Mouse (Mus musculus) kidney, postnatal 10 days (tissue): Measurements from ENCODE around the gene Myl4.
"Not testable (repeated sequence)": the region's sequence is repeated elsewhere in the genome, so short reads cannot be mapped to it uniquely, and the experiment has no call there.

Source experiments
- DNase-seq: peaks from one replicate; pipeline ENCODE4 v3.0.0; 2021; ENCODE audit warnings: mixed read lengths

Myl4 gene

DNA sequence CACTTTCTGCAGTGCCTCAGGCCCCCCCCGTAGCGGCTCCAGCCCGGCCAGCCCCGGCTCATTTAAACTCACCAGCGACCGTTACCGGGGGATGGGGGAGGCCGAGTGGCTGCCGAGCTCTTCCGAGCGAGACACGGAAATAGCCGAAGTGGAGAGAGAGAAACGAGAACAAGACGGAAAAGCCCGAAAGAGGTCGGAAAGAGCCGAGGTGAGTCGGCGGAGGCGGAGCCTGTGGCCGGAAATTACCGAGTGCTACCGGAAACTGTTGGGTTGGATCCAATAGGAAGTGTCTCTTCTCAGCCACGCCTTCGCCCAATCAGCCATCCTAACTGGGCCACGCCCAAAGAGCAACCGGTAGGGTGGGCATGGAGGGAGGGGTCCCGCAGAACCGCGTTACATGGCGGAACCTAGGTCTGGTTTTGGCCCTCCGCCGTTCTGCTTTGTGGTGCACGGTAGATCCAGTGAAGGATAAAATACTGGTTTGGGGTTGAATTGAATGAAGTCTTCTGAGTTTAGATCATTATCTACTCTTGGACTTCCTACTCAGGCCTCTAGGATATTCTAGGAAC is at the start of gene Myl4, which contains the start of gene Cdc27:
Gene Myl4, plus strand, starts transcription at position 258 of the 569 bp plus-strand sequence.
Gene Cdc27, minus strand, starts transcription at position 215 of the 569 bp plus-strand sequence.
- DNase-seq = peak; percentile 99

GRCm38 (mm10) chr11:104508455-104508854 is 42.0 kb upstream of the Myl4 start:
- no peak for DNase-seq

DNA sequence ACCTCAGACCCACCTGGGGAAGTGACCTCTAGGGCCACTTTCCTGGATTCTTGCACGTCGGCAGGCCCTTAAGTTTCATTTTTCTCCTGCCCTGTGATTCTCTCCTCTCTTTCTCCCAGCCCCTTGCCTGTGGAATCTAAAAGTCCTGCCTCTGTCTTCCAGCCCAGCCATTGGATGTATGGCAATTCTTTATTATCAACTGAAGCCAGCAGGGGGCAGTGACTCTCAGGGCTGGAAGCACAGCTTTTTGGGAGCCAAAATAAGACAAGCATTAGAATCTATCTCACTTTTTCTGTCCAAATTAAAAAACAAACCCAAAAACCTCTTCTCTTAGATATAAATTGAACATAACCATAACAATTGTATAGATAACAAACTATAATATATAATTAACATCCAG is 39.9 kb upstream of the Myl4 start:
- DNase-seq = peak; percentile 30

DNA sequence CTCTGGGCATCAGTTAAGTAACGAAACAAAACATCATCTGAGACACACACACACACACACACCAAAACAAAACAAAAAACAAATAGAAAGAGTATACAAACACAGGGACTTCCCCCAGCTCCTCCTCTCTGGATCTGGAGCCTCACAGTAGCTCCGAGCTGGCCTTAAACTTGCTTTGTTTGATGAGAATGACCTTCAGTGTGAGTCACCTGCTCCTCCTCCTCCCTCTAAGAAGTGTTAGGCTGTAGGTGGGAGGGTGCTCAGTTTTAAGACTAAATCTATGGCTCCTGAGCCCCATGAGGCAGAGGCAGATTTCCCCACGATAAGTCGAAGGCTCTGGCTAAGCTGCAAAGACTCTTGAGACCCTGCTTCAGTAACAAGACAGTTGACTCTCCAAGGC is 38.0 kb upstream of the Myl4 start:
- DNase-seq = no peak

DNA sequence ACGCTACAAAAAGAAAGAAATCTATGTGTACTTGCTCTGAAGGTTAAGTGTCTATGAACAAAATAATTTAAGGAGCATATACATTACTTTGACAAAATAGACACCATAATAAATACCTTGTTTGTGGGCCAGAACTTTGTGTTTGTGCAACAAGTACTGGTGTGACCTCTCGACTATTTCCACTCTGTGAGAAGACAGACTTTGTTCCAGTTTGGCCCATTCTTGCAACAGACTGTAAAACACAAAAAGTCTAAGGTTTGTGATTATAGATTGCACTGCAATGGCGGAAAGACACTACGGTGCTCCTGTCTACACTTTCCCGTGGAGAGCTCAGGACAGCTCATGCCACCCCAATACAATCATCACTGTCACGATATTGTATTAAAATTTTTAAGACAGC is 24.5 kb upstream of the Myl4 start:
- no peak for DNase-seq

- DNase-seq = no peak
Observed at GRCm38 (mm10) chr11:104536843-104537242, 13.6 kb upstream of the Myl4 start.

DNA sequence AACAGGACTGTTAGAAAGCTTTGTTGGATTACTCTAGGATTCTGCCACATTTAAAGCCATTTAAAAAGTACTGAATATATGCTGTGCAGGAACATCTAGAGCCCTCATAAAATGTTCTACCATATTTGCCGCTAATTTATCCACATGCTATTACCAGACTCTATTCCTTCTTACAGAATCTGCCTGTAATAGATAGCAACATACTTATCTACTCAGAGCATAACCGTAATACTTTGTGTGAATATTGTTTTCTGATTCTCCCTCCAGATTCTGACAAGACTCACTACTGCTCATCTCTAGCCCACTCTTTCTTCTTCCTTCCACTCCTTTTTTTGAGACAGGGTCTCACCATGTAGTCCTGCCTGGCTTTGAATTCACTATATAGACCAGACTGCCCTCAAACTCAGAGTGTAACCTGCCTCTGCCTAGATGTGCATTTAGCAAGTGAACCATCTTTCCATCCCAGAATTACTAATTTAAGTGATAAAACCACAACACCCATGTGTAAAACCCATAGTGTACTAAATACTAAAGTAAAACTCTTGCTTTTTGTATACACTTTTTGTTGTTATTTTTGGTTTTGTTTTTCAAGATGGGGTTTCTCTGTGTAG is 12.4 kb upstream of the Myl4 start:
- no peak for DNase-seq

DNA sequence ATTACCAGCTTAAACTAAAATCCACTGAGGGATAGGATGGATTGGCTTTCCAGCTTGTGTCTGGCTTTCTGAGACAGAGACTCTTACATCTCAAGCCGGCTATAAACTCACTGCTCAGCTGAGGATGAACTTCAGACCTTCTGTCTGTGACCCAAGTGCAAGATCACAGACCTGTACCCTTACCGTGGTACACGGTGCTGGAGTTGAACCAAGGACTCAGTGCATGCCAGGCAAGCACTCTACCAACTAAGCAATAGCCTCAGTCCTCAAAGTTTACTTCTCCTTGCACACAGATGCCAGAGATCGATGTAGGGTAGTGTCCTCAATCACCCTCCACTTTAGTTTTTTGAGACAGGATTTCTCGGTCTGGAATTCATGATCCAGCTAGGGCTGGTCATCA is 10.7 kb upstream of the Myl4 start:
- DNase-seq = no peak

GRCm38 (mm10) chr11:104543337-104543736 is 7.1 kb upstream of the Myl4 start:
- DNase-seq = not testable (repeated sequence)

DNA sequence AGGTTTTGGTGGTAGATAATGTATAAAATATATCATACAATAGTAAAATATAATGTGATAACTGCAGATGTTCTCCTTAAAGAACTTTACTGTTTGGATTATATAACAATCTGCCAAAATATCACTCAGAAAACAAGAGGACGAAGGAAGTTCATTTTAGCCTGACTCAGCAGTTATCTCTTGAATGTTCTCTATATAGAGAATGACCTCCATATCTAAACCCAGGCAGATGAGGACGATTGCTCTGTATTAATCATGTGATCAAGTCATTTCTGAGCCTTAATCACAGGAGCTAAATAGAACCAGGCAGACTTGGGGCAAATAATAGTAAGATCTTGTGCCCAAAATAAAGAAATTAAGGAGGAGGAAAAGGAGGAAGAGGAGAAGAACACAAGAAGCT is 6.0 kb upstream of the Myl4 start:
- DNase-seq = no peak

- no peak for DNase-seq
Observed at GRCm38 (mm10) chr11:104547502-104547901, 3.0 kb upstream of the Myl4 start.

- peak; percentile 88 for DNase-seq
Observed at GRCm38 (mm10) chr11:104549438-104550405, 741 bp upstream of the Myl4 start.

GRCm38 (mm10) chr11:104558065-104558464 is 7.6 kb downstream of the Myl4 start:
- no peak for DNase-seq

- DNase-seq = no peak
Observed at GRCm38 (mm10) chr11:104558651-104559403, 8.4 kb downstream of the Myl4 start.

GRCm38 (mm10) chr11:104560971-104561370 is 10.5 kb downstream of the Myl4 start:
- DNase-seq = no peak

GRCm38 (mm10) chr11:104563496-104563895 is 13.0 kb downstream of the Myl4 start:
- DNase-seq = no peak

GRCm38 (mm10) chr11:104565172-104565571 is 14.7 kb downstream of the Myl4 start:
- no peak for DNase-seq

DNA sequence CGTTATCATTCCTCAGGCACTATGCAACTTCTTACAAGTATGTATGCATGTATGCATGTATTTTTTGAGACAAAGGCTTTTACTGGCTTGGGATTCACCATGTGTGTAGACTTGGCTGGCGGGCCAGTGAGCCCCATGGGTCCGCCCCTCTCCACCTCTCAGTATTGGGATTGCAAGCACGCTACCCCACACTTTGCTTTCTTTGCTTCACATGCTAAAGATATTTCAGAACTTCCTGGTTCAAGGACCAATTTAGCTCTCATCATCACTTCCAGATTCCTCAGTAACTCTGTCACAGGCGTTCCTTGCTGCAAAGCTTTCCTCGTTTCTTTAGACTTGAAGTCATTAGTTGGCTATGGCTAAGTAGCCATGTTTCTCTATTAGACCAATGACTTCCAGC is 15.6 kb downstream of the Myl4 start:
- DNase-seq = no peak

GRCm38 (mm10) chr11:104566796-104567195 is 16.3 kb downstream of the Myl4 start:
- DNase-seq = no peak

- DNase-seq = no peak
Observed at GRCm38 (mm10) chr11:104567736-104568135, 17.3 kb downstream of the Myl4 start.

GRCm38 (mm10) chr11:104568326-104568725 is 17.9 kb downstream of the Myl4 start:
- no peak for DNase-seq

DNA sequence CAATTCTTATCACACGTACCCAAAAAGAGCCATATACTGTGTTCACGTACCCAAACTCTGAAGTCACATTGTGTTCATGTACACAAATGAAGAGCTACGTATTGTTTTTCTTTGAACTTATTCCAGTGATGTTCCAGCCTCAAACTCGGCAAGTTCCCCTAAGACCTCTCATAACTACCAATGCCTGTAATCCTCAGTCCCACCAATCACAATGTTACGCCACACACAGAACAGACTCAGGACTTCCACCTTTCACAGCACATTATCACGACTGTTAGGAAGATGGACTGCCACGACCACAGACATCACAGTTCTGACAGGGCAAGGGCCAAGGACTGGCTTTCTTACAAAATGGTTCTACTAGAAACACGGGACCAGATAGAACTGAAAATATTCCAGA is 20.1 kb downstream of the Myl4 start:
- DNase-seq = not testable (repeated sequence)

- peak; percentile 33 for DNase-seq
Observed at GRCm38 (mm10) chr11:104571373-104571772, 20.9 kb downstream of the Myl4 start.
